ENCODE assay signal across 23 mouse cellular contexts in the genomic region with DNA sequence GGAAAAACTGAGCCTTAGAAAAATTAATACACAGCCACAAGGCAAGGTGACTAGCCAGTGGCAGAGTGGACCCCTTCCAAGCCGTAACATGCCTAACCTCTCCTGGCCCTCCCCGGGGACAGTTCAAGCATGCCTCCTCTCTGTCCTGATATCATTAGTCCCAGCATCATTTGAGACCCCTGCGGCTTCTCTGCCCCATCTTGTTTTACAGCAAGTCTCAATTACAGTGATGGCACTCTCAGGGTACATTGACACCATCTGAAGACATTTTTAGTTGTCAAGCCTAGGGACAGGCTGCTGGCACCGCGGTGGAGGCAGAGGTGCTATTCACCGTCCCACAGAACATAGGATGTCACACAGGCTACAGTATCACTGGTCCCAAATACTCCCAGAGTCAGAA.
"Had no signal": no experiment of that assay in that cellular context is flagged by ENCODE, and none has a peak within 500 bp of the region (broad histone marks: within the 10 kb centered on the region; RNA-seq: fewer than 3 reads in every experiment).

No protein-coding gene starts in this region.

- H3K27ac ChIP-seq: heart, embryonic 13.5 days; heart, embryonic 15.5 days; hindbrain, embryonic 13.5 days; hindbrain, embryonic 15.5 days; hindbrain, postnatal 0 days; kidney, embryonic 15.5 days; kidney, postnatal 0 days; limb, embryonic 13.5 days; limb, embryonic 15.5 days; liver, embryonic 12.5 days had no signal

- H3K27me3 ChIP-seq: hindbrain, embryonic 15.5 days had no signal

- H3K9ac ChIP-seq: heart, embryonic 13.5 days; heart, embryonic 15.5 days; hindbrain, embryonic 13.5 days; hindbrain, embryonic 15.5 days; kidney, embryonic 15.5 days; limb, embryonic 13.5 days; limb, embryonic 15.5 days; liver, embryonic 12.5 days had no signal

- DNase-seq: gastrocnemius, postnatal 10 days; gastrocnemius, postnatal 36 days; heart, adult 11 months; heart, postnatal 14 days; heart, postnatal 36 days; kidney, adult 11 months; kidney, adult 2 months; kidney, adult 9 months; kidney, postnatal 14 days; kidney, postnatal 36 days; layer of hippocampus, adult 9-11 months; layer of hippocampus, postnatal 36 days; left cerebral cortex, postnatal 4 days had no signal

- H3K4me3 ChIP-seq: heart, embryonic 13.5 days; heart, embryonic 15.5 days; hindbrain, embryonic 13.5 days; hindbrain, embryonic 15.5 days; kidney, embryonic 15.5 days; limb, embryonic 13.5 days; limb, embryonic 15.5 days; liver, embryonic 12.5 days had no signal

- H3K36me3 ChIP-seq: heart, embryonic 13.5 days; heart, embryonic 15.5 days; hindbrain, embryonic 13.5 days; hindbrain, embryonic 15.5 days; kidney, embryonic 15.5 days; limb, embryonic 13.5 days; limb, embryonic 15.5 days; liver, embryonic 12.5 days had no signal
